Mouse (Mus musculus) heart, embryonic 14.5 days (tissue): ENCODE data around the gene Ppp1r12a. TPM values are rescaled to one million over a fixed set of nuclear protein-coding genes. Genes with fewer than 3 reads are reported as not detected.

Experiments
- ATAC-seq: fragments of 200-750 bp; cut with Nextera tagmentation; 2 replicates; pipeline ENCODE4 v1.8.0; 2017; ENCODE audit warnings: low read depth, moderate TSS enrichment; ENCODE audit not compliant: insufficient number of reproducible peaks, insufficient read depth, low FRiP score
- H3K27ac ChIP-seq, 2 experiments: fragments of 200-500 bp in 1 of 2; fragments of 300-500 bp in 1 of 2; sonication (generic) in 1 of 2; replicated peaks in 1 of 2; 2 replicates each; pipeline ENCODE4 v1.5.1; 2012 to 2014; ENCODE audit warnings: low read depth in 2 of 2, low read length in 2 of 2, control low read depth in 1 of 2, mild to moderate bottlenecking in 1 of 2, mixed read lengths in 1 of 2; ENCODE audit not compliant: control insufficient read depth in 1 of 2, insufficient read depth in 1 of 2
- H3K27me3 ChIP-seq: fragments of 300-500 bp; sonication (generic); 2 replicates; pipeline ENCODE4 v1.6.1; 2014; ENCODE audit warnings: mild to moderate bottlenecking, low read length, control low read depth; ENCODE audit not compliant: control insufficient read depth, insufficient read depth
- H3K36me3 ChIP-seq: fragments of 300-500 bp; sonication (generic); 2 replicates; pipeline ENCODE4 v1.6.1; 2014; ENCODE audit warnings: mild to moderate bottlenecking, control low read depth, low read length, mixed read lengths; ENCODE audit not compliant: control insufficient read depth, insufficient read depth
- H3K4me1 ChIP-seq, 2 experiments: fragments of 200-500 bp in 1 of 2; fragments of 300-500 bp in 1 of 2; sonication (generic) in 1 of 2; 2 replicates each; pipeline ENCODE4 v1.6.1; 2012 to 2014; ENCODE audit warnings: low read length in 2 of 2, control low read depth in 1 of 2, mixed read lengths in 1 of 2; ENCODE audit not compliant: control insufficient read depth in 2 of 2, insufficient read depth in 2 of 2
- H3K4me2 ChIP-seq: fragments of 300-500 bp; sonication (generic); 2 replicates; pipeline ENCODE4 v1.6.1; 2014; ENCODE audit warnings: mild to moderate bottlenecking, low read length
- H3K4me3 ChIP-seq, 2 experiments: fragments of 200-500 bp in 1 of 2; fragments of 300-500 bp in 1 of 2; sonication (generic) in 1 of 2; 2 replicates each; pipeline ENCODE4 v1.5.1; 2012 to 2014; ENCODE audit warnings: low read length in 2 of 2, mild to moderate bottlenecking in 2 of 2, control low read depth in 1 of 2, low read depth in 1 of 2, moderate library complexity in 1 of 2; ENCODE audit not compliant: control insufficient read depth in 1 of 2, insufficient read depth in 1 of 2
- H3K9ac ChIP-seq: fragments of 300-500 bp; sonication (generic); 2 replicates; pipeline ENCODE4 v1.6.1; 2014; ENCODE audit warnings: mild to moderate bottlenecking, low read length
- H3K9me3 ChIP-seq: fragments of 300-500 bp; sonication (generic); 2 replicates; pipeline ENCODE4 v1.6.1; 2016; ENCODE audit warnings: low read length, control low read depth; ENCODE audit not compliant: control insufficient read depth
- WGBS: fragments of 180-500 bp; shearing (Covaris S2); extraction: QIAGEN DNeasy Blood & Tissue Kit; methylation state at CpG from one replicate; pipeline ENCODE4 v1.1.7; 2014; 5-methylcytosine and 5-hydroxymethylcytosine counted together
- polyA plus RNA-seq: library from polyadenylated mRNA; unstranded; fragments of >200 nt; fragmentation: Nextera tagmentation; extraction: Ambion mirVana; gene quantifications from 2 replicates; pipeline ENCODE4 v1.2.1, GENCODE M21; 2014

Gene Ppp1r12a
- polyA plus RNA-seq, 1 experiment from 2014 or later, result 108 TPM

GRCm38 (mm10) chr10:108333642-108334041 is 171.6 kb downstream of the Ppp1r12a start:
- peak overlapping the region in 1 of 2 experiments; percentile 82; a peak in 1 of 4 replicates for H3K27ac ChIP-seq
- peak overlapping the region; percentile 84 for H3K4me2 ChIP-seq
- peak overlapping the region; percentile 87 for H3K9ac ChIP-seq
- H3K36me3 ChIP-seq, result 0 out of 2 replicates have a peak, but pooled peaks cover 3% of the 10 kb centered on the region
- H3K9me3 ChIP-seq, result no peaks in the 10 kb centered on the region
- peak overlapping the region; percentile 66 to 97 for H3K4me3 ChIP-seq
- peaks cover 0 to 8% of the 10 kb centered on the region in 2 experiments; a peak in 1 of 4 replicates for H3K4me1 ChIP-seq
- H3K27me3 ChIP-seq, result no peaks in the 10 kb centered on the region
- ATAC-seq, result no peak
- WGBS, result 2% methylated on average over 12 of the region's 12 CpGs

Other genes starting within 250 kb of the Ppp1r12a start
- 10.6 and 12.4 TPM in 2 replicates for gene Pawr, start 169.9 kb downstream of the Ppp1r12a start, polyA plus RNA-seq